Mouse (Mus musculus) T-helper 2 cell (primary cell): ENCODE measurements around the gene Cnnm3.
"Not testable (repeated sequence)": the region's sequence is repeated elsewhere in the genome, so short reads cannot be mapped to it uniquely, and the experiment has no call there.

Experiments used
- in situ Hi-C: fragments of 300-600 bp; cut with MboI, MseI; formaldehyde crosslinking; loops from one replicate; pipeline ENCODE4 v1.15.1; 2025; ENCODE audit warnings: high pct_unique_total_duplicates

The Cnnm3 gene

GRCm38 (mm10) chr1:36535477-36536396 is 24.1 kb downstream of the Cnnm3 start:
- in situ Hi-C loops: no loop called here

- in situ Hi-C loops: no loop called here
Observed at GRCm38 (mm10) chr1:36536397-36536728, 24.7 kb downstream of the Cnnm3 start.

- in situ Hi-C loops: not testable (repeated sequence)
Observed at GRCm38 (mm10) chr1:36536783-36537182, 25.1 kb downstream of the Cnnm3 start, which contains the start of gene Ankrd23. TSS of gene Ankrd23 (minus strand) at chr1:36536883.

DNA sequence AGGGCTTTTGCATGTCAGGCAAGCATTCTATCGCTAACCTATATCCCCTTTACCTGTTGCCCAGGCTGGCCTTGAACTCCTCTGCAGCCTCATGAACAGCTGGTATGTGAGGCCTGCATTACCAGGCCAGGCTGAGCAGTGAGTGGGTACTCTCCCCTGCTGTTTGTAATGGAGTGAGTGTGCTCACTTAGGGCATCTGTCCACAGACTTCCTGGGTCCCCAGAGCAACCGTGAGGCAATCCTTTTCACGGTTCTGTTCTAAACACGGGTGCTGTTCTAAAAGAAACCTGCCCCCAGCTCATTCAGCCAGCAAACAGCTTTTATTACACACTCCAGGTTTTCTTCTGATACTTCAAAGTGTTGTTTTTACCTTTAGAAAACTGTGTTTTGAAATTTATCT is 27.1 kb downstream of the Cnnm3 start:
- in situ Hi-C loops: no loop called here

GRCm38 (mm10) chr1:36539186-36539585 is 27.5 kb downstream of the Cnnm3 start, which contains the start of gene Gm42417:
TSS of gene Gm42417 (minus strand) at chr1:36539429.
- in situ Hi-C loops: no loop called here

DNA sequence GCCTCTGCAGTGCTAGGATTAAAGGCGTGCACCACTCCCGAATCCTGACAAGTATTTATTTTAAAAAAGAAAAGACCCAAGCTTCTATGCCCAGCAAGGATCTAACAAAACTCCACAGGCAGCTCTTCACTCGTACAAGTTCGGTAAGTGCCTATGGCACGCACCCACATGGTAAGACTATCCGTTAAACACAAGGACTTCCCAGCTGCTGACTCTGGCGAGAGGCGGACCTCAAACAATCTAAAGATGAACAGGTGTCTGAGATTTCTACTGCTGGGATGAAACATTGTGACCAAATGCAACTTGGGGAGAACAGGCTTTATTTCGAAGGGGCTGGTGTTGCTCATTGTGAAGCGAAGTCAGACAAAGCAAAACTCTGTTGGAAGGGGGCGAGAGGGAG is 28.5 kb downstream of the Cnnm3 start:
- in situ Hi-C loops: no loop called here

DNA sequence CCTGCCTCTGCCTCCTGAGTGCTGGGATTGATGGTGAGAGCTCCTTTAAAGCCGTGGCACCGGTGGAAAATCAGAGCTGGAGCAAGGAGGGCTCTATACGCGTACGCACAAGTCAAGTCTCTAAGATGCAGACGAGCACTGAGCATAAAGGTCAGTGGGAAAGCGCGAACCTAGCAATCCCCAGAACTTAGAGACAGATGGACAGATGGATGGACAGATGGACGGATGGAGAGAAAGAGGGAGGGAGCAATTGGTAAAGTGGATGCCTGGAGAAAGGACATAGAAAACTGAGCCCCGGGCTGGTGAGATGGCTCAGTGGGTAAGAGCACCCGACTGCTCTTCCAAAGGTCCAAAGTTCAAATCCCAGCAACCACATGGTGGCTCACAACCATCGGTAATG is 29.1 kb downstream of the Cnnm3 start:
- in situ Hi-C loops: no loop called here

DNA sequence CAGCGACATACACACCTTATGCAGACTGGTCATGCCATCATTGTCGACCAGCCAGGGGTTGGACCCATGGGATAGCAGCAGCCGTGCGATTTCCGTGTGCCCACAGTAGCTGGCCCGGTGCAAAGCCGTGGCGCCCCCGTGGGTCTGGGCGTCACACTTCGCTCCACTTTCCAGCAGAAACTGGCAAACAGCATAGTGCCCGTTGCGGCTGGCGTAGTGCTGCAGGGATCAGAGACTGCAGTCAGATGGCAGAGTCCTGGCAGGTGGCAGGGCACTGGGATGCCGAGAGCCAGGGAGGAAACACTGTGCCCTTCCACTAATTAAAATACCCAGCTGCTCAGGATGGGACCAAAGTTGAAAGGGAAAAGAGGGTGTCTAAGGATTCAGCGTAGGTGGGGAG is 30.2 kb downstream of the Cnnm3 start:
- in situ Hi-C loops: no loop called here

DNA sequence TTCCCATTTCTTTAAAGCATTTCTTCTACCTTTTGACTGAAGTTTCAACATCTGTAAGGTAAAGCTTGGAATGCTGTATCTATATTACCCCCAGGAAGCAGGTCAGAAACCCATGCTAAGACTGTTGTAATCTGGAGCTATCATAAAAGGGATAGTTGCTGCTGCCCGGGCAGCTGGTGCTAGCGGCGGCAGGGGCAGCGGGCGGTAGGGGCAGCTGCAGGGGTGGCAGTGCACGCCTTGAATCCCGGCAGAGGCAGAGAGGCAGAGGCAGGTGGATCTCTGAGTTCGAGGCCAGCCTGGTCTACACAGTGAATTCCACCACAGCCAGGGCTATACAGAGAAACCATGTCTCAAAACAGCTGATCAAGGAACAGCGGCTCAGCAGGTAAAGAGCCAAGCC is 31.3 kb downstream of the Cnnm3 start:
- in situ Hi-C loops: no loop called here

GRCm38 (mm10) chr1:36545382-36545781 is 33.7 kb downstream of the Cnnm3 start:
- in situ Hi-C loops: no loop called here

DNA sequence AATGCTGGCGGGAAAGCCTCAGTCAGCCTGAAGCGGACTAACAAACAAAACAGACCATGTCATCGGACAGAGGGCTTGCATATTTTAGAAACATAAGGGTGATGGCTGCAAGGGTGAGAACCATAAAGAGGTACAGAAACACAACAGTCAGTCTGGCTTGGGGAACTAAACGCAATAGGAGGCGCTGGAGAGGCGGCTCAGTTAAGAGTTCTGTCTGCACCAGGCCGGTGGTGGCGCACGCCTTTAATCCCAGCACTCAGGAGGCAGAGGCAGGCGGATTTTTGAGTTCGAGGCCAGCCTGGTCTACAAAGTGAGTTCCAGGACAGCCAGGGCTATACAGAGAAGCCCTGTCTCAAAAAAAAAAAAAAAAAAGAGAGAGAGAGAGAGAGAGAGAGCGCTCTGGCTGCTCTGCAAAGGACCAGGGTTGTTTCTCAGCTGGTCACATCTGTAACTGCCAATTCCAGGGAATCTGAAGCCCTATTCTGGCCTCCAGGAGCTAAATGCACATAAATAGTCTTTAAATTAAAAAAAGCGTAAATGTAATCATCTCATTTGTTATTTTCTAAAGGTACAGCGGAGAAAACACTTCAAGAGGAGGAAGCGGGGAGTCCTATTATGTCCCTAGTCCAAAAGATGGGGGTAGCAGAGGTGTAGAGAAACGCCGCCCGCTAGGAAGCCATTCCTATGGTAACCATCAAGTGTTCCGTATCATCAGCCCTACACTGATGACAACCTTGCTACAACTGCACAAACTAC is 34.4 kb downstream of the Cnnm3 start:
- in situ Hi-C loops: no loop called here

GRCm38 (mm10) chr1:36546888-36547471 is 35.3 kb downstream of the Cnnm3 start, which contains the start of gene Ankrd39:
TSS of gene Ankrd39 (minus strand) at chr1:36547445.
- in situ Hi-C loops: no loop called here

DNA sequence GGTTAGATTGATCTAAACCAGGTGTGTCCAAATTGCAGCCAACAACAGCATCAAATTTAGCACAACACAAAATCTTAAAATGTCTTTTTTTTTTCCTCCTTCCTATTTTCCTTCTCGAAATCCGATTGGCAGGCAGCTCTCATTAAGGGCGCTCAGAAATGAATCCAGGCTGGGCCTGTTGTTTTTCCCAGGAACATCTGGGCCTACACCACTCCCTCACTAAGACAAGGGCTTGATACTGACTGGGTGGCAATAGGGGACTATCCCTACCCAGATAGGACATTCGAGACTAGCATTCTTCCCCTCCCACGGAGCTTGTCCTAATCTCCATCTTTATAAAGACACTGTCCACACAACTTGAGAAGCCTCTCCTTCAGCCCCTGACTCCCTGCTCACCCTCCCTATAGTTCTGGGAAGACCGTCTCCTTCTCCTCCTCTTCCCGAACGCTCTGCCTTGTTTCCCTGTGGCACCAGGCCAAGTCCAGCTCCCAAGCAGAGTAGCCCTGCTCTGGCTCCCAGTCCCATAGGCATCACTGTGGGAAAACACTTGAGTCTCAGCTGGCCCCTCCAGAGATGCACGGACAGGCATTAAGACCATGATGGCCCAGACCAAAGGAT is 36.4 kb downstream of the Cnnm3 start:
- in situ Hi-C loops: no loop called here

GRCm38 (mm10) chr1:36548771-36549170 is 37.1 kb downstream of the Cnnm3 start:
- in situ Hi-C loops: no loop called here

GRCm38 (mm10) chr1:36549491-36549890 is 37.8 kb downstream of the Cnnm3 start:
- in situ Hi-C loops: no loop called here

DNA sequence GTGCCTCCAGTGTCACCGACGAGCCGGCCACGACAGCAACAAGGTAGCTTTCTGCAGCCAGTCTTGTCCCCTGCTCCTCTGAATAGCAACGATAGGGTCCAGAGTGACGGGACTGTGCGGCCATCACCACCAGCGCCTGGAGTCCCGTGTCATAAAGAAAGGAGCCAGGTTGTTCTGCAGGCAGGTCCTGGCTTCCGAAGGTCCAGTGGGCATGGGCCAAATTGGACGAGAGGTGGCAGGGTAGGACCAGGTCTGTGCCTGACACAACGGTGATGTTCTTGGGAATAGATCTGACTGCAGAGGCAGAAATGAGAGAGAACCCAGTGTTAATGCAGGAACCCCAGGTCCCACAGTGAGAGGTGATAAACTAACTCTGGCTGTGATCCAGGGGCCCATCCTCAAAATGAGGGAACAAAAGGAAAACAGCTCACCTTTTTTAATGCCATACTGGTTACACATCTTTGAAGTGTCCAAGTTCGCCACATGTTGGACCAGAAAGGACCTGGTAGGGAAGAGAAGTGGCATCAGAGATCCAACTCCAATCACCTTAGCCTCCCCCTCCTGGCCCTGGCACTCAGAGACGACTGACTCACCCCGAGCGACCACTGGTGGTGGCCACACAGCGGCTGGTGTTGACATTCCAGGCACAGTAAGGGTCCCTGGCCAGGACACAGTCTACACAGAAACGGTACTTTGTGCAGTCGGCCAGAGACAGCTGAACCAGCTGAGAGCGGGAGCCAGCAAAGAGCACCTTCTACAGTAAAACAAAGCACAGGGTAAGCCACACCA is 38.6 kb downstream of the Cnnm3 start:
- in situ Hi-C loops: loop anchor here (5.0 kb wide), 1 partner anchor 132 kb away; the partner anchor contains the start of gene Fam178b

- in situ Hi-C loops: loop anchor here (5.0 kb wide), 1 partner anchor 130 kb away; the partner anchor contains the start of gene Fam178b
Observed at GRCm38 (mm10) chr1:36551904-36552303, 40.2 kb downstream of the Cnnm3 start.

- in situ Hi-C loops: loop anchor here (5.0 kb wide), 1 partner anchor 130 kb away; the partner anchor contains the start of gene Fam178b
Observed at GRCm38 (mm10) chr1:36552506-36552905, 40.8 kb downstream of the Cnnm3 start.

DNA sequence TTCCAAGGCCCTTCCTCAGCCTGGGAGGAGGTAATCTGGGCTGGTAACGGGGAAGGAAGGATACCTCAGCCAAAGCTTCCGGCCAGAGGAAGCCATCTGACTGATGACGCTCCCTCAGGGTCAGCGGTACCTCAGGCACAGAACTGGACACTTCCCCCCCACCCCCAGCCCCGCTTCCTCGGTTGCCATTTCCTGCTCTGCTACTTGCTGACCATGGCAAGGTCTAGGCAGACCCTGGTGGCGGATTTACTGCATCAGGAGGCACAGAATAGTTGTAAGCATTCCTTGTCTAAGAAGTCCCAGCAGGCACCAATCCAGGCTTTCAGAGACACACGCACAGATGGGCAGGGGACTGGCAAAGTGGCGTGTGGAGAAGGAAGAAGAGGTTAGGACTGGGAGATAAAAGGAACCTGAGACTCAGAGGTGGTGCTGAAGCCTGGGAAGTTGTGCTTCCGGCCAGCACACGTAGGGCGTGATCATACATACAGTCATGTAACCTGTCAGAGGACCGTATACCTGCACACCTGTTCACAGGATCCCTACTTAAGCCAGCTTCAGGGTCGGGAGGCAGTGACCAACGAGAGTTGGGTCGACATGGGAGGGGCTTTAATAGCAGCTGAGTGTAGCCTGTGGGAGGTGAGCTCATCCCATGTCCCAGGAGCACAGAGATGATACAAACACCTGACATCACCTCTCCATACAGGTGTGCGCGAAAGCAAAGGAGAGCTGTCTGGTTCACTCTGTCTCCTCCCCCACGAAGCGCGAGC is 43.1 kb downstream of the Cnnm3 start:
- in situ Hi-C loops: loop anchor here (5.0 kb wide), 1 partner anchor 127 kb away; the partner anchor contains the start of gene Fam178b
